Mouse (Mus musculus) cerebellum, adult 9-11 months (tissue): ENCODE data around the gene Ppp1r12a.

ENCODE experiments used
- DNase-seq: peaks from one replicate; pipeline ENCODE4 v3.0.0; 2022

The Ppp1r12a gene

DNA sequence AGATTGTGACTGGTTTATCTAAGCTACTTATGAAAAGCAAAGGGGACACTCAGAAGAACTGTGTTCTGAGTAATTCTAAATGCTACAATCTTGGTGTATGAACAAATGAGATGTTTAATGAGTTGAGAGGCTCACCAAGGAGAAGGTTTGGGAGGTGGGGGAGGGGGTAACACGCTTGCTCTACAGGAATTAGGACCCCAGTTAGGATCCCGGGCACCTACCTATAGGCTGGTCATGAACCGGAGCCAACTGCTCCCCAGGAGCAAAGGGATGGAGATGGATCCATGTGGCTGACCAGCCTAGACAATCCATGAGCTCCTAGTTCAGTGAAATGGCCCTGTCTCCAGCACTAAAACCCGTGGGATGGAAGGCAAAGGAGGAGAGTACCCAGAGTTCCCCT is 130.7 kb downstream of the Ppp1r12a start:
- DNase-seq: no peak

DNA sequence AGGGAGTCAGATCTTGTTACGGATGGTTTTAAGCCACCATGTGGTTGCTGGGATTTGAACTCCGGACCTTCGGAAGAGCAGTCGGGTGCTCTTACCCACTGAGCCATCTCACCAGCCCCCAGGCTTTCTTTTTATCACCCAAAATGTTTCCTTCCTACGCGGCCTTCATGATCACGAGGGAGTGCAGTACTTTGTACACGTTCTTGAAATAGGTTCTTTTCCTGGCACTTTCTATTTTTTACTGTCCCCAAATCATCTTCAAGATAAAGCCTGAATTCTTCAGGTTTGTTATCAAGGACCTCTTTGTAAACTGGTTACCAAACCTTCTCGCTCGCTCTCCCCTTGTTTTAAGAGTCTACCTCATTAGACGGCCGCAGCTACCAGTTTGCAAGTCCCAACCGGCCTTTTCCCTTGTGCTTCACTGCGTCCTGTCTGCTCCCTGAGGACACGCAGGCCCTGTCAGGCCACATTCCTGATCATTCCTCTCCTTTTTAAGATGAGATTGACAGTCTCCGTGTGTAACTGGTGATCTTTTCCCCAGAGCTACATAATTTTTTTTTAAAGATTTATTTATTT is 131.7 kb downstream of the Ppp1r12a start:
- no peak for DNase-seq

DNA sequence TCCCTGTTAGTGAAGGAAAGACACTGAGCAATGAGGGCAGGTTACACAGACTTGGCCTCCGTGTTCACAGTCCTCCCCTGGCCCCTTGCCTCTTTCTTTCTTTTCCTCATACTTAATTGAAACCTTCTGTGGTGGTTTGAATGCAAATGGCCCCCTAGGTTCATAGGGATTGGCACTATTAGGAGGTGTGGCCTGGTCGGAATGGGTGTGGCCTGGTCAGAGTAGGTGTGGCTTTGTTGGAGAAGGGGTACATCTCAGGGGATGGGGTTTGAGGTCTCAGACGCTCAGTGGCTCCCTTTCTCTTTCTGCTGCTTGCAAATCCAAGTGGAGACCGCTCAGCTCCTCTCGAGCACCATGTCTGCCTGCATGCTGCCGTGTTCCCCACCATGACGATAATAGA is 132.8 kb downstream of the Ppp1r12a start:
- no peak for DNase-seq

DNA sequence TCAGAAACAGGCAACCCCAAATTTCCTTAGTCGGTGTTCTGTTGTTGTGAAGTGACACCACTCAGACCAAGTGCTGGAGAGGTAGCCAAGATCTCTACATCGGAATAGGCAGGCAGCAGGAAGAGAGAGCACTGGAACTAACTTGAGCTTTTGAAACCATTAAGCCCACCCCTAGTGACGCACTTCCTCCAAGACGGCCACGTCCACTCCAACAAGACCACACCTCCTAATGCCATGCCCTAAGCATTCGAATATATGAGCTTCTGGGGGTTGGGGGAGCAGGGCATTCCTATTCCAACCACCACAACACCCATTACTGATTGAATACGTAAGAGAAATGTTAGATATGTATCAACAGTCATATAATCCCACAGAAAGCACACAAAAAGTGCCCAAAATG is 134.5 kb downstream of the Ppp1r12a start:
- no peak for DNase-seq

DNA sequence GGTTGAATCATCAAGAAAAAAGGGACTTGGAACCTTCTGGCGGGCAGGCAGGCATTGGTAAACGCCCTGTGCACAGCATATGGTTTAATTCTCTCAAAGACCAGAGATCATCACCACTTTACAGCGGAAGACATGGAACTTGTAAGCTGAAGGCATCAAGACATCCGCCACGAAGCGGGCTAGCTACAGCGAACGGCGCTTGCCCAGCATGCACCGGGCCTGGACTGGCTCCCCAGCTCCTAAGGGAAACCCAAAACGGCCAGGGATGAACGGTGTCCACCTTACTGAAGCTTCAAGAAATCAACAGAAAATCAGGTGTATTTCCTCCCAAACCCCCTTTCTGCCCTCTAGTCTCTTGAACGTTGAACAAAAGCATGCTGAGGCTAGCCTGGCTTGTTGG is 136.3 kb downstream of the Ppp1r12a start:
- no peak for DNase-seq

DNA sequence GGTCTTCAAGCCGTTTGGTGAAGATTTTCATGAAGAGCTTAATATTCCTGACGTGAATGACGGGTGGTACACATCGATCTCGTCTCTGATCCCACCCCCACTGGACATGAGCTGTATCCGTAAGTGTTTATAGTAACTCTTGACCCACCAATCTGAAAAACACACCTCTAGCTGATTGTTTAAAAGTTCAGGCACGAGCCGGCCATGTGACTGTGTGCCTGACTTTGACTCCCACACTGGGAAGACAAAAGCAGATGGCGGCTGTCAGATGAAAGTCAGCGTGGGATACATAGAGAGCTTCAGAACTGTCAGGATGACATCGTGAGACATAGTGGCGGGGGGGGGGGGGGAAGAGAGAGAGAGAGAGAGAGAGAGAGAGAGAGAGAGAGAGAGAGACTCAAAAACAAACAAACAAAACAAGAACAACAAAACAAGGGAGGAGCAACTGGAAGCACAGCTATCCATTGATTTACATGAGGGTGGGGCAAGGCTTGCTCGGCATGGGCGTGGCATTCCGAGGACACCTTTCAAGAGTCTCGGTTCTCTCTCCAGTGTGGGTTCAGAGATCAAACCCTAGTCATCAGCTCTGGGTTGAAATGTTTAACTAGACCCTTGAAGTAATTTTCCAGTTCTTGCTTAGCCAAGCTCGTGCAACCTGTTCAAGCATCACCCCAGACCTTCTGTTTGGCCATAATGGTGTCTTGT is 137.0 kb downstream of the Ppp1r12a start:
- no peak for DNase-seq

DNA sequence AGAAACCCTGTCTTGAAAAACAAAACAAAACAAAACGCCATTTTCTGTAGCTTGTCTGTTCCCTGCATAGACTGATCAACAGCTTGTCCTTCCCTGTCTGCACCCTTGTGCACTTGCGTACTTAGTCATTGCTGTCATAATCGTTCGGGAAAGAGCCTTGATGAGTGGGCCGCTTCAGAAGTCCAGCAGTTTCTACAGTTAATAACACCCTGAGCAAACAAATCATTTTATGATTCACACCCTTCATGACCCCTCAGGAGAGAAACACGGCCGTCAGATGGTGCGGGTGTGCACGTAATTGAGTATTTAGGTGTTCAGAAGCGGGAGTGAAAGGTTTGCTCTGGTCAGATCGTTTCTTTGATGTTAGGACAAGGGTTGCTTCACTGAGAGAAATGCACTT is 137.8 kb downstream of the Ppp1r12a start:
- DNase-seq: no peak

DNA sequence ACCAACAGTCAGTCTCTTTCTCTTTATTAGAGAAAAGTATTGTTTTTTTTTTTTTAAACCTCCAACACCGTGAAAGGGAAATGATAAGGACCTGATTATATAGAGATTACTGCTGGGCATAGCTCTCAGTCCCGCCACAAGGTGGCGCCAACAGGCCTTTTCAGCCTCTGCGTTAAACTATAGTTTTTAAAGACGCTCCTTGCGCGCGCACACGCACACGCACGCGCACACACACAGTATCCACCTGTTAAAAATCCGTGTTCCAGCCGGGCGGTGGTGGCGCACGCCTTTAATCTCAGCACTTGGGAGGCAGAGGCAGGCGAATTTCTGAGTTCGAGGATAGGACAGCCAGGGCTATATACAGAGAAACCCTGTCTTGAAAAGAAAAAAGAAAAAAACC is 138.8 kb downstream of the Ppp1r12a start:
- DNase-seq: peak; percentile 71

DNA sequence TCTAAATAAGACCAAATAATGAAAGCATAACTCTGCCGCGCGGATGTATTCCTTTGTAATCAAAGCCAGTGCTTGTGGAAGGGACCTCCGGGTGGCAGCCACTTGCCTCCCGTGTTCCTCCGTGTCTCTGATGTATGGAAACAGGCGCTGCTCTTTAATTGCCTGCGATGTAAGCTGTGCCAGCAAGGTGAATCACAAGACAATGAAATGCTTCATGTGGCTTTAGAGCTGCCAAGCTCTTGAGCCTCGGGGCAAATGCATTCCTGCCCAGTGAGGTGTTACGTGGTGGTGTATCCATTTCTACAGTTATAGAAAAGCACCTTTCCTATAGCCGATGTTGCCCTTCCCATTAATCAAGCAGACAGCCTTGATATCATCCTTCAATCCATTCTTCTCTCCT is 145.8 kb downstream of the Ppp1r12a start:
- no peak for DNase-seq

DNA sequence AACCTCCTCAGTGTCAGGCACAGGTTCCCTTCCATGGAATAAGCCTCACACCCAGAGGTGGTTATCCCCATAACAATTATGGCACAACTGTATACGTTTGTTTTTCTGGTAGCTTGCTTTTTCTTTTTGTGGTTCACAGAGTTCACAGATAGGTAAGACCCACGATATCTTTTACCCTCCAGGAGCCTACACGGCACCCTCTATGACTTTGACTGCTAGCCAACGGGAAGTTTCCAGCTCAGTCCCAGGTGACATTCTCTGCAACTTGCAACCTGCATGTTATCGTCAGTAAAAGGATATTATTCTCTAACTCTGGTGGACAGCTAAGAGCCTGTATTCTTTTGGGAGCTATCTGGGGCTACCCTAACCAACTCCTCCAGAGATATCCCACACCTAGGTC is 148.2 kb downstream of the Ppp1r12a start:
- DNase-seq: no peak

DNA sequence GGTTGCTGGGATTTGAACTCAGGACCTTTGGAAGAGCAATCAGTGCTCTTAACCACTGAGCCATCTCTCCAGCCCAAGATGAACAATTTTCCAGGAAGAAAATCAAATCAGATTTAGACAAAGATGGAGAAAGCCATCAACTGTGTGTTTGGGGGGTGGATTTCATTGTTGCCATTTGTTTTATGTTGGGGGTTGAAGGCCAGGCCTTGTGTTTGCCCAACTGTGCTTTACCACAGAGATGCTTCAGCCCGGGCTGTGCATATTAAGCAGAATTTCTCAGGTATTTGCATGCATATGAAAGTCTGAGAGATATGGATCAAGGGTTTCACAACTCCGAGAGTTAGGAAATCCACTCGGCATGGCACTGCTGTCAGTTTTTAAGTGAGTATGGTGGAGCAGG is 149.4 kb downstream of the Ppp1r12a start:
- DNase-seq: no peak

DNA sequence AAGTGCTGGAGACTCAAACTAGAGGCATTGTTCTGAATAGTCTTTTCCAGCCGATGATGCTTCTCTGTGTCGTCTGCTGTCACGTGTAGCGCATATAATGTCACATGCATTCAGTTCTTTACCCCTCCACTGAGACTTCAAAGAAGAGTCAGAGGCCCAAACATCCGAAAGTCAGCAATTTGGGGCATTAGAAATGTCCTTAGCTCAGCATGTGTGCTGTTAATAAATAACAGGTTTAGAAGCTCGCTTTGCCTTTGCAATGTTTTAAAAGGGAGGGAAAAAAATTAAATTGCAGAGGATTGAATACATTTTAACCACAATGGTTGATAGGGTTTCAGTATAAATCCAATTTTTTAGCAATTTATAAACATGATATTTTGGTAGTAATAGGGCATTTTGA is 151.9 kb downstream of the Ppp1r12a start:
- DNase-seq: no peak

DNA sequence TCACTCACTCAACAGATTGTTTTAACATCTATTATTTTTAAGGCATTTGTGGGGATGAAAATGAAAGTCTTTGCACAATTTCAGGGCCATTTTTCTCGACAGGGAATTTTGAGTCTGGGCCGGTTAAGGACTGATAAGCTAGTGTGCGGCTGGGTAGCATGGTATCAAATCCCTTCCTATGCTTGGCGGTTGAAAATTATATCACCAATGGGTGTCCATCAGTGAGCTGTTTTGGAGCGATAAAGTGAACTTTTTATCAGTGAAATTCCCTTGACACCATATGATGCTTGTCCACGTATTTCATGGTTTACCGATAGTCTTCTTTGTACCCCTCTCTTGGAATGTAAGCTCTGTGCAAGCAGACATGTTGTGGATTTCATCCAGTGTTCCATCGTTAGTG is 152.4 kb downstream of the Ppp1r12a start:
- DNase-seq: no peak

DNA sequence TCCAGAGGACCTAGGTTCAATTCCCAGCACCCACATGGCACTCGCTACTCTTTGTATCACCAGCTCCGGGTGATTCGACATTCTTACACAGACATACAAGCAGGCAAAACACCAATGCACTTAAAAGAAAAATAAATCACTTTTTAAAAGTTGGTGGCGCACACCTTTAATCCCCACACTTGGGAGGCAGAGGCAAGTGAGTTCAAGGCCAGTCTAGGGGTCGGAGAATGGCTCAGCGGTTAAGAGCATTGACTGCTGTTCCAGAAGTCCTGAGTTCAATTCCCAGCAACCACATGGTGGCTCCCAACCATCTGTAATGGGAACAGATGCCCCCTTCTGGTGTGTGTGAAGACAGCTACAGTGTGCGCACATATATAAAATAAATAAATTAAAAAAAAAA is 153.2 kb downstream of the Ppp1r12a start:
- DNase-seq: no peak

DNA sequence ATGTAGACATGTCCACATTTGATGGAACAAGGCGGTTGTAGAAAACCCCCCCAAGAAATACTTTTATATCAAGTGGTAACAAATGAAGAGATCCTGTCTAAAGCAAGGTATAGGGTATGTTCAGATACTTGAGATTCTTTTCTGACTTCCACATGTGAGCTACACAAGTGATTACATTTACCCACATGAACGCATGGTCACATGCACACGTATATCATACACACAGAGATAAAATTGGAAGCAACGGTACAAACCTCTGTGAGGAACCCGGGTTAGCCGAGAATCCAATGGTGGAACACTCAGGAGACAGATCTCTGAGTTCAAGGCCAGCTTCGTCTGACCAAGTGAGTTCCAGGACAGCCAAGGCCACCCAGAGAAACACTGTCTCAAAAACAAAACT is 166.4 kb downstream of the Ppp1r12a start:
- DNase-seq: no peak

DNA sequence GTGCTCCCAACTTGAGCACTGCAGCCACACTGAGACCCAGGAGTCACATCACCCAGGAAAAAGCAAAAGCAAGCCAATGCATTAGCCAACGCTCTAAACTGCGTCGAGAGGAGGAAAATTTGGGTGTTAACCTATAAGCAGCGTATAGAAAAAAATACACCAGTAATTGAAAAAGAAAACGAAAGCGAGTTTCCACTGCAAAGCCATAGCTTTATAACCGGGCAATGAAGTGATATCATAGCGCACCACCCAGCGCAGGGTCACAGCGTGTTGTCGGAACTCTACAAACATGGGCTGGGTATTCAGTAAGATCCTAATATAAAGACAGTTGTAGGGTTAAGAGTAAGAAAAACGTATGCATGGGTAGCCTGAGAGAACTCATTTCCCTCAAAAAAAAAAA is 167.0 kb downstream of the Ppp1r12a start:
- DNase-seq: no peak

DNA sequence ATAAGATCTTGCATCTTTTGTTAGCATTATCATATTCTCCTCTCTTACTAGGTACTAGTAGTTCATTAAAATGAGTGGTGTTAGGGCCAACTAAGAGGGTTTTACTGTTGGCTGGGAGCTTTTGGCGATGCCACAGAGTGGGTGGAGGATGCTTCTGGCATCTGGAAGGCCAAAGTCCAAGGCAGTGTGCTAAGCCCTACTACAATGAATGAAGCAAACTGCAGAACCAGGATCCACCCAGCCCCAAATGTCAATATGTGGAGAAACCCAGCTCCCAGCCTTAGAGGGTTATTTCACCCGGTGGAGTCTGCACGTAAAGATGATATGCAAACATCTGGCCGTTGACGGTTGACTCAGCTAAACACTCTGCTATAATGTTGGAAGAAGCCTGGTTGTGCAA is 167.8 kb downstream of the Ppp1r12a start:
- DNase-seq: no peak

DNA sequence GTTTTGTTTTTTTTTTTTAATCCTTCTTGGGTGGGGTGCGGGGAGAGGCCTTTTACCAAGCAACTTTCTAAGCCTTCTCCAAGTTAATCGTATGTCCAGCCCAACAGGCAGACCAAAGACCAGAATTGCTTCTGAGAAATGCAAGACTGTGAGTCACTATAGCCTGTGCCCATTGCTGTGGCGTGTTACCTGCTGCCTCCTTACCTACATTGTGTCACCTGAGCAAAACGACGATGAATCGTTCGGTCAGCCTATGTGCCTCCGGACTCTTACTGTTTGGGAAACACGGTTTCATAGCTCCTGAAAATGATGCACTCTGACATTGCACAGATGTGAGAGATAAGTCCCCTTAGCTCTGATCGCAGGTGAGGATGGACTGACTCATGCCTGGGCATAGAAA is 169.0 kb downstream of the Ppp1r12a start:
- DNase-seq: no peak

DNA sequence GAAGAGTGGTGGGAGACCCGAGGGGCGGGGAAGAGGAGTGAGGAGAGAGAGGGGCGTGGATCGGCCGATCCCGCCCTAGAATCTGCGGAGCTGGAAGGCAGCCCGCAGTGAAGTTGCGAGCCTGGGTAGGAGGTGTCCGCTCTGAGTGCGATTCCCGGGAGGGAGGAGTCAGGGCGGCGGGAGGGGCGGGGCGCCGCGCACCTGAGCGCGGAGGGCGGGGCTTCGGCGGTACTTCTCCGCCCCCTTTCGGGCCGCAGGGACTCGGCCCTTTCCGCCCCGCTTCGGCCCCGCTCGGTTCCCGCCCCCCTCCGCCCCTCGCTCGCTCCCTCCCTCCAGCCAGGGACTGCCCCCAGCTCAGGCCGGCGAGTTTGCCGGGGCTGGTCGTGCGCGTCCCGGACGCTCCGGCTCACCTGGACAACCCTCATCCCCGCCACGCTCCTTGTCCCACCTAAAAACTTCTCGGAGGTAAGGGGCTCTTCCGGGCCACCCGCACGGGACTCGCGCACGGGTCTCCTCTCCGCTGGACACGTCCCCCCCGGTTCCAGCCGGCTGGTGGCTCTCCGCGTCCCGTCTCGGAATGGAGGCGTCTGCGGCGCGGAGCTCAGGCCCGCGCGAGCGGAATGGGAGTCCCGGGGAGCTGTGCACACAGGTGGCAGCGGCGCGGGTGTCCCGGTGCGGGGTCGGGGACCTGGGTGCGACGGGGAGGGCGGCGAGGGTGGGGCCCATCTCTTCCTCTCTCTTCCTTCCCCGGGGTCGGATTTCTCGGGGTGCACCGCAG is 170.0 kb downstream of the Ppp1r12a start, which contains the start of gene Pawr:
Pawr (plus strand) TSS at position 338 of the 778 bp plus-strand sequence.
- DNase-seq: peak; percentile 43

DNA sequence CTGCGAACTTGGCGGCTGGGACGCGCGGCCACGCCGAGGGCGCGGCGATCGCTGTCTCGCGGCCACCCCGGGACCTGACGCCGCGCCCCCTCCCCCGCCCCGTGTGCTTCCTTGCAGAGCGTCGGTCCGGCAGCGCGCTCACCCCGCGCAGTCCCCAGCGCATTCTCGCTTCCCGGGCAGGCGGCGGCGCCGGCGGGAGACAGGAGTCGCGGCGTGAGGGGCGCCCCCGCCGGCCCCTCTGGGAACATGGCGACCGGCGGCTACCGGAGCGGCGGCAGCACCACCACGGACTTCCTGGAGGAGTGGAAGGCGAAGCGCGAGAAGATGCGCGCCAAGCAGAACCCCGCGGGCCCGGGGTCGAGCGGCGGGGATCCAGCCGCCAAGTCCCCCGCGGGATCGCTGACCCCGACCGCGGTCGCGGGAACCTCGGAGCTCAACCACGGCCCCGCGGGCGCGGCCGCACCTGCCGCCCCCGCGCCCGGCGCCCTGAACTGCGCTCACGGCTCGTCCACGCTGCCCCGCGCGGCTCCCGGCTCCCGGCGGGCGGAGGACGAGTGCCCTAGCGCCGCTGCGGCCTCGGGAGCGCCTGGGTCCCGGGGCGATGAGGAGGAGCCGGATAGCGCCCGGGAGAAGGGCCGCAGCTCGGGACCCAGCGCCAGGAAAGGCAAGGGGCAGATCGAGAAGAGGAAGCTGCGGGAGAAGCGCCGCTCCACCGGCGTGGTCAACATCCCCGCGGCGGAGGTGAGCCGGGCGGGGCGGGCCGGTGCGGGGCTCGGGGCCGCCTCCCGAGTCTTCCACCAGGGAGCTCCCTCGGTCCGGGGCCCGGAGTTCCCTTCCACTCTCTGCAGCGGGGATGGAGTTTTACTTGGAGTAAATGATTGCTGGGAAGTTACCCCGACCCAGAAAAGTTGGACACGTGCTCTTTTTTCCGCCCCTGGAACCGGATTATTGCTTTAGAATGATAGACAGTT is 170.9 kb downstream of the Ppp1r12a start:
- peak; percentile 26 for DNase-seq

DNA sequence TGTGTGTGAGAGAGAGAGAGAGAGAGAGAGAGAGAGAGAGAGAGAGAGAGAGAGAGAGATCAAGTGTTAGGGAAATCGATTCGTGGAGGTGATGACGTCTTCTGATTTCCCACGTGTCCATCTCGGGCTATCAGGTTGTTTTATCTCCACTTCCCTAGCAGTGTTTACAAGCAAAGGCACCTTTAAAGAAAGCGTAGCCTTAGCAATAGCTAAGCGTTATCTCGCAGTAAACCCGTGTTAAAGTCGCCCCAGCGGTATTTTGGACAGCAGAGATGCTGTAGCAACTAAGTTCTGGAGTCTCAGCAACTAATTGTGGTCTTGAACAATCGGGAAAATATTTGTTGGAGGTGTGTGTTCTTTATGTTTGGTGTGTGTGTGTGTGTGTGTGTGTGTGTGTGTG is 171.6 kb downstream of the Ppp1r12a start:
- DNase-seq: no peak
